22 mouse cellular contexts compared by ENCODE assay signal in the genomic region with DNA sequence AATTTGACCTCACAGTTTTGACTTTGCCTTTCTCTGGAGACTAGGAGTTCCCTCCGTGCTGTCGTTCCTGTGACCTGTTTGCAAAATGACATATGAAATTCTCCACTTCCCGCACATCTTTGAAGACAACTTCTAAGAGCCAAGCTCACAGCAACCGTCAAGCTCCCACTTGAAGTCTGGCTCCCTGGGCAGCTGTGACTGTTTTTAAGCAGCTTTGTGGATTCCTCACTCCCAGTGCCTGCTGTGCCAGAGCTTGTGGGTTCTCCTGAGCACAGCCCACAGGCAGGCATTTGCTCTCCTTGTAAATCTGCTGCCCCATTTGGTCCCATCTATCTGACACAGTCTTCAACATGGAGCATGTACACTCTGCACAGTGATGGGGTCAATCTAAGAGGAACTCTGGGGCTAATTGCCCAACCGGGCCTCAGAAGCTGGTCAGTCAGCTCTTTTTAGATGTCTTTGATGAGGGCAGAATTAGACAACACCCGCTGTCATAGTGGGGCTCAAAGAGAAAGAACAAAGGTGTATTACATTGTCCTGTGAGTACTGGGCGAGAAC.
DNase-seq lines count a peak whose midpoint lies in the region; ATAC-seq lines count a peak whose summit lies in the region.
"Had no signal": no experiment of that assay in that cellular context is flagged by ENCODE, and none has a peak within 500 bp of the region (broad histone marks: within the 10 kb centered on the region; RNA-seq: fewer than 3 reads in every experiment).

No protein-coding gene starts in this region.

- peak; percentile 71 for DNase-seq in heart, adult 11 months
- no peak for DNase-seq in heart, postnatal 4 days
- DNase-seq in midbrain, embryonic 14.5 days: peak; percentile 20
- no peak for DNase-seq in midbrain, embryonic 10.5 days (ENCODE audit: low spot score)
- peak; percentile 60 for DNase-seq in telencephalon, adult 2 months (ENCODE audit: low read depth, low spot score)
- DNase-seq: adrenal gland, adult 8-10 months; cerebellum, adult 2 months; gastrocnemius, postnatal 25 days; lung, postnatal 4 days; thymus, postnatal 25 days had no signal

- WGBS in midbrain, embryonic 14.5 days: 62% methylated on average over 7 of the region's 7 CpGs
- 72% methylated on average over 7 of the region's 7 CpGs for WGBS in midbrain, embryonic 10.5 days

- H3K4me3 ChIP-seq in midbrain, embryonic 14.5 days (replicated peaks; ENCODE audit: low read depth, low read length): no peak overlapping the region
- H3K4me3 ChIP-seq in midbrain, embryonic 10.5 days: no peak overlapping the region
- H3K4me3 ChIP-seq: forebrain, embryonic 12.5 days; heart, embryonic 15.5 days; kidney, embryonic 15.5 days; lung, embryonic 15.5 days; midbrain, embryonic 12.5 days had no signal

- no peak for ATAC-seq in midbrain, embryonic 14.5 days (ENCODE audit: low FRiP score, low TSS enrichment)
- peak; percentile 68 for ATAC-seq in megakaryocyte, adult 5-6 weeks (ENCODE audit: poor library complexity, severe bottlenecking)
- no peak for ATAC-seq in cerebellum, adult (ENCODE audit: insufficient number of reproducible peaks, low FRiP score, low TSS enrichment)
- ATAC-seq: CD4-positive, CD25-positive, alpha-beta regulatory T cell, adult 4 months; hindbrain, embryonic 16.5 days; intestine, embryonic 16.5 days; Patski had no signal

- H3K27me3 ChIP-seq in midbrain, embryonic 14.5 days (ENCODE audit: control insufficient read depth, insufficient read depth, low read length): no peaks in the 10 kb centered on the region
- H3K27me3 ChIP-seq in midbrain, embryonic 10.5 days (ENCODE audit: low read depth, poor library complexity, severe bottlenecking): no peaks in the 10 kb centered on the region
- H3K27me3 ChIP-seq: forebrain, embryonic 12.5 days; heart, embryonic 15.5 days; kidney, embryonic 15.5 days; lung, embryonic 15.5 days; midbrain, embryonic 12.5 days had no signal

- H3K4me1 ChIP-seq in midbrain, embryonic 14.5 days (ENCODE audit: control insufficient read depth, insufficient read depth, low read length): no peaks in the 10 kb centered on the region
- peaks cover 6% of the 10 kb centered on the region; the same call in 1 of the 2 replicates for H3K4me1 ChIP-seq in midbrain, embryonic 10.5 days
- H3K4me1 ChIP-seq: forebrain, embryonic 12.5 days; heart, embryonic 15.5 days; kidney, embryonic 15.5 days; lung, embryonic 15.5 days; midbrain, embryonic 12.5 days had no signal

- H3K9me3 ChIP-seq in midbrain, embryonic 14.5 days (ENCODE audit: control insufficient read depth, low read length): no peaks in the 10 kb centered on the region
- H3K9me3 ChIP-seq in midbrain, embryonic 10.5 days (replicated peaks): no peaks in the 10 kb centered on the region
- H3K9me3 ChIP-seq: forebrain, embryonic 12.5 days; heart, embryonic 15.5 days; kidney, embryonic 15.5 days; lung, embryonic 15.5 days; midbrain, embryonic 12.5 days had no signal

- H3K9ac ChIP-seq in midbrain, embryonic 14.5 days (replicated peaks; ENCODE audit: low read length): no peak overlapping the region
- H3K9ac ChIP-seq: forebrain, embryonic 12.5 days; heart, embryonic 15.5 days; kidney, embryonic 15.5 days; liver, embryonic 14.5 days; lung, embryonic 15.5 days; midbrain, embryonic 12.5 days had no signal

- no peaks in the 10 kb centered on the region for H3K36me3 ChIP-seq in midbrain, embryonic 14.5 days (ENCODE audit: control insufficient read depth, insufficient read depth, low read length)
- no peaks in the 10 kb centered on the region for H3K36me3 ChIP-seq in midbrain, embryonic 10.5 days
- H3K36me3 ChIP-seq: forebrain, embryonic 12.5 days; heart, embryonic 15.5 days; kidney, embryonic 15.5 days; lung, embryonic 15.5 days; midbrain, embryonic 12.5 days had no signal

- H3K4me2 ChIP-seq in midbrain, embryonic 14.5 days (ENCODE audit: low read length): no peak overlapping the region
- H3K4me2 ChIP-seq: forebrain, embryonic 12.5 days; heart, embryonic 15.5 days; kidney, embryonic 15.5 days; lung, embryonic 15.5 days; midbrain, embryonic 12.5 days had no signal

- H3K27ac ChIP-seq in midbrain, embryonic 14.5 days (replicated peaks; ENCODE audit: low read depth, low read length): no peak overlapping the region
- no peak overlapping the region for H3K27ac ChIP-seq in midbrain, embryonic 10.5 days (replicated peaks)
- H3K27ac ChIP-seq: forebrain, embryonic 12.5 days; heart, embryonic 15.5 days; kidney, embryonic 15.5 days; liver, embryonic 14.5 days; lung, embryonic 15.5 days; midbrain, embryonic 12.5 days had no signal

Comparison
In these comparisons a context has a peak if more than half of its experiments do, and no peak if none do; other contexts are left out.
1. DNase-seq: peak in heart, adult 11 months (single experiment), midbrain, embryonic 14.5 days (single experiment) and telencephalon, adult 2 months (single experiment); none in heart, postnatal 4 days (single experiment) and midbrain, embryonic 10.5 days (single experiment).